Mouse (Mus musculus): ENCODE results near the gene Slc6a5. TPM values are rescaled to one million over a fixed set of nuclear protein-coding genes. Genes with fewer than 3 reads are reported as not detected.

Gene Slc6a5
- not detected for polyA plus RNA-seq (2014; fragmentation: Illumina TruSeq; extraction: RNeasy Lipid Tissue Mini Kit (QIAGEN cat#74804); ENCODE audit: low read depth, low replicate concordance)

DNA sequence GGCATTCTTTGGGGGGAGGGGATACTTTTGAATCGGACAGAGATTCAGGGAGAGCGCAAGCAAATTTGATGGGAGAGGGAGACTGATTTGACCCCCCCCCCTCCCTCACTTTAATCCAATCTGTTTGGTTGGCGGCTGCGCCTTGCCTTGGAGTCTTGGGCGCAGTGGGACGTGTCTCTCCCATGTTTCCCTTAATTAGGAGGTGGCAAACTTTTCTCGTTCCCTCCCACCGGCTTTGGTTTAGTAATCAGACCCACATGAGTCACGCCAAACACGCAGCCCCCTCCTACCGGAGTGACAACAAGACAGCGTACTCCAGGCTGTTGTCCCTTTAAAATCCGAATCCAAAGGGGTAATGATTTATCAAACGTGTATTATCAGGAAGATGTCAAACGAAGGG lies at the start of gene Slc6a5:
TSS of gene Slc6a5 (plus strand) at position 297 of the 400 bp plus-strand sequence.

DNA sequence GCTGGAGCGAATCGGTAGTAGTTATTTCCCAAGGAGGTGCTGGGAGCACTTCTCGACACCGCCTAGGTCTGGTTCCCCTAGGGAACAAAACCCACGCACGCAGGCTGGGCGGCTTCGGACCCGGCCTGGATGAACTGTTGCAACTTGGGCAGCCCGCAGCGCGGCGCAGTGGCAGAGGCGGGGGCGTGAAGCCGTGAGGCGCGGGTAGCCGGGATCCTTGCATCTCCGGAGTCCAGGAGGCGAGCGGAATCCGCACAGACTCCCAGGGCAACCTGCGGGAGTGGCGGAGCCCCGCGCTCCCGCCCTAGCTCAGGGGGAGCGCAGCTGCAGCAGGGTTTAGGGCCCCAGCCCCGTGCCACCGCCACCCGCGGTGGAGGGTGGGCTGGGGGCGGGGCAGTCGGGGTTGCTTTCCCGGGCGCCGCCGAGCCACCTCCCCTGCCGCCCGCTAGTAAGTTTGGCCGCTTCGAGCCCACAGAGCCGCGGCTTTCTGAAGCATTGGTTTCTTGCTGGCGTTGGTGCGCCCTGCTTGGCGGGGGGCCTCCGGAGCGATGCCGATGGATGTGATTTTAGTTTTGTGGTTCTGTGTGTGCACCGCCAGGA lies 65.0 kb downstream of the Slc6a5 start, which contains the start of gene Nell1:
TSS of gene Nell1 (plus strand) at position 24 of the 600 bp plus-strand sequence.

Other genes with a start within 250 kb of the Slc6a5 start
- gene Htatip2, start 151.0 kb upstream of the Slc6a5 start, polyA plus RNA-seq (2014; fragmentation: Illumina TruSeq; extraction: RNeasy Lipid Tissue Mini Kit (QIAGEN cat#74804); ENCODE audit: low read depth, low replicate concordance) = 9.1 TPM
- gene Prmt3, start 131.8 kb upstream of the Slc6a5 start, polyA plus RNA-seq (2014; fragmentation: Illumina TruSeq; extraction: RNeasy Lipid Tissue Mini Kit (QIAGEN cat#74804); ENCODE audit: low read depth, low replicate concordance) = 23.2 TPM
- 0.19 TPM for gene Nell1, start 64.7 kb downstream of the Slc6a5 start, polyA plus RNA-seq (2014; fragmentation: Illumina TruSeq; extraction: RNeasy Lipid Tissue Mini Kit (QIAGEN cat#74804); ENCODE audit: low read depth, low replicate concordance)

All from sigmoid colon, adult 10 weeks (tissue).